Mouse (Mus musculus): ENCODE results near the gene Safb. TPM values are rescaled to one million over a fixed set of nuclear protein-coding genes. Genes with fewer than 3 reads are reported as not detected.

Gene Safb
- polyA plus RNA-seq (2015; fragmentation: Illumina TruSeq; extraction: RNeasy Lipid Tissue Mini Kit (QIAGEN cat#74804); ENCODE audit: insufficient read depth, low replicate concordance), result 93.0 TPM

DNA sequence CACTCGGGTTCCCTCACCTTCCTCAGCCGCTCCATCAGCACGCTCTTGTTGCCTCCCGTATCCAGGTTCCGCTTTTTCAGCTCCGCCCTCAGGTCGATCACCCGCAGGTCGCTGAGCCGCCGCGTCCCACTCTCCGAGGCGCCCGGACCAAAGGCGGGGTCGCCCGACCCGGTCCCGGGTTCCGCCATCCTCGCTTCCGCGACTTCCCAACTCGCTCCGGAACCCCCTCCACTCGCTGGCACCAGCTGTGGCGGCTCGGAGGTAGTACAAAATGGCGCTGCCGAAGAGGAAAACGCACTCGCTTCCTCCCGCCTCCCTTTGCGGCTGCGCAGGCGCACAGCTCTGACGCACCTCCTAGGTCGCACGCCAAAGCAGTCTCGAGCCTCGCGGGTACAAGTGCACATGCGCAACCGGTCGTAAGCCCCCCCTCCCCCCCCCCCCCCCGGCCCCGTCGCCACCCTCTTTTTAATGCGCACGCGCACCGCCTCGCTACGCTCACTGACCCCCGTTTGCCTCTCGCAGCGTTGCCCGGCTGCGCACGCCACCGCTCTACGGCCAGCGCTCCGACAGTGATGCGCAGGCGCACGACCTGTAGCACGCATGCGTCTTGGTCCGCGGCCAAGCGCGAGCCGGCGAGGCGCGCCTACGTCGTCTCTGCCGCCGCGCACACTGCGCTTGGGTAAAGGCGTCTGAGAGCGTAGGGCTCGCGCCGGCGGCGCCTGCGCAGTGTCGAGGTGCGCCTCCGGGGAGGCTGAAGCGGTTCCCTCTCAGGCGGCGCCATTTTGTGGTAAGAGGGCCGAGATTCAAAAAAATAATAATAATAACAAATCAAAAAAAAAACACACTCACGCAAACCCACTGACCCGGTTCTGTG is at the start of gene Safb, which contains the start of gene Safb2:
Safb (plus strand) TSS at position 569 of the 874 bp plus-strand sequence.
Safb2 (minus strand) TSS at position 329 of the 874 bp plus-strand sequence.

DNA sequence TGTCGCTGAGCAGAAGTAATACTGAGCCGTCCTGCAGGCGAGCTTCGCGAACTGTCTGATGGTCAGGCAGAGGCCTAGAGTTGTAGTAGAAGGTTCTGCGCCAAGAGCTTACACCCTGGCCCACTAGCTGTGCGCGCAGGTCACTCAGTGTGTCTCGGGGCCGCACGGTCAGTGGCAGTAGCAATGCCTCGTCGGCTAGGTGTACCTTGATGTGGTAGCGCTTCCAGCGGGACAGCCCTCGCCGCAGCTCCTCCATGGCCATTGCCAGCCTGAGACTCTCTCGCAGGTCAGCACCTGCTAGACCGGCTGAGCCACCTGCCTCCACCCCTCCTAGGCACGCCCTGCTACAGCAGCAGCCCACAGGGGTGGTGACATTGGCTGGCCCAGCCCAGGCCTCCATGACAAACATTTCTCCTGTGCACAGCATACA is 30.5 kb upstream of the Safb start, which contains the start of gene Gm20219:
Gm20219 (minus strand) TSS at position 266 of the 430 bp plus-strand sequence.

DNA sequence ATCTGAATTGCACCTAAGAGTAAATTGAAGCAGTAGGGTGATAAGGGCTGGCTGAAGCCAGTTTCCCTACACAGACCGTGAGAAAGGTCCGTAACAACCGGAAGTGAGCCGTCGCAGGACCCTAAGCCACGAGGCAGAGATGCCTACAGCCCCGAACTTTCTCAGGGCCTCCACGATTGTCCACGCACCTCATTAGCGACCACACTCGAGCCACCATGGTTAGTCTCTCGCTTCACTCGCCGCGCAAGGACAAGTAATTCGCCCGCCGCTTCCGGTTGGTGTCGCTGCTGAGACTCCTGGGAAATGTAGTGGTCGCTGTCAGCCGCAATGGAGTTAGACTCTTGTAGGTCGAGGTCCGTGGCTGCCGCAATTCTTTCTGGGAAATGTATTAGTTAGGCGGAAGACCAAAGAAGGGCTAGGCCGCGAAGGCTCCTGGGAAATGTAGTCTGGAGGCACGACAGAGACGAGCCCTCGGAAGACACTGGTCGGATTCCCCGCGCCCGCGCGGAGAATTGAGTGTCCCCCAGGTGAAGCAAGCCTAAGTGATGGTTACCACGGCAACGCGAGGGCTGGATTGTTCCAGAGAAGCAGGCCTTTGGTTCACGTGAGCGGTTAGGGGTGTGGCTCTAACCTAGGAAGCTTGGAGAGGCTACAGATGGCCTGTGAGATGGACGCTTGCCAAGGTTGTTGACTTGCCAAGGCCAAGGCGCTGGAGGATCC is 25.0 kb downstream of the Safb start, which contains the start of gene 2410015M20Rik:
2410015M20Rik (minus strand) TSS at position 320 of the 720 bp plus-strand sequence.

DNA sequence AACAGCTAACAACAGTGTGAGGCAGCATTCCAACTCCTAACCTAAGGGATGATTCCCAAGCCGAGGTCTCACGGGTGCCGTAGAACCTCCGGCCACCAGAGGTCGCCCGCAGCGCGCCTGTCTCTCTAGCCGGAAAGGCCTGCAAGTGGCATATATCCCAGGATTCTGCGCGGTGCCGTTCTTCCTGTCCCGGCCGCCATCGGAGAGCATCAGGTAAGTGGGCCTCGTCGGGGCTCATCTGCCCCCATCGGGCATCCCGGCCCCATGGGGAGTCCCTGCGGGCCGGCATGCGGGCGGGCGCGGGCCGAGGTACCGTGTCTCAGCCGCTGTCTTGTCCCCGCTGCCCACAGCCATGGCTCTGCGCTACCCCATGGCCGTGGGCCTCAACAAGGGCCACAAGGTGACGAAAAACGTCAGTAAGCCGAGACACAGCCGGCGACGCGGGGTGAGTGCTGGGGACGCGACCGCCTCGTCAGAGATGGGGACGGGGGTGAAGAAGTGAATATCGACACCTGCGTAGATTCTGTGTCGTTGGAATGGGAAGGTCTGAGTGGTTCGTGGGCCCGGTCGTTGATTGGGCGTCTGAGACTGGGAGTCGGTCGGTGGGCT is 28.7 kb downstream of the Safb start, which contains the start of gene Rpl36:
Rpl36 (plus strand) TSS at position 181 of the 609 bp plus-strand sequence.

DNA sequence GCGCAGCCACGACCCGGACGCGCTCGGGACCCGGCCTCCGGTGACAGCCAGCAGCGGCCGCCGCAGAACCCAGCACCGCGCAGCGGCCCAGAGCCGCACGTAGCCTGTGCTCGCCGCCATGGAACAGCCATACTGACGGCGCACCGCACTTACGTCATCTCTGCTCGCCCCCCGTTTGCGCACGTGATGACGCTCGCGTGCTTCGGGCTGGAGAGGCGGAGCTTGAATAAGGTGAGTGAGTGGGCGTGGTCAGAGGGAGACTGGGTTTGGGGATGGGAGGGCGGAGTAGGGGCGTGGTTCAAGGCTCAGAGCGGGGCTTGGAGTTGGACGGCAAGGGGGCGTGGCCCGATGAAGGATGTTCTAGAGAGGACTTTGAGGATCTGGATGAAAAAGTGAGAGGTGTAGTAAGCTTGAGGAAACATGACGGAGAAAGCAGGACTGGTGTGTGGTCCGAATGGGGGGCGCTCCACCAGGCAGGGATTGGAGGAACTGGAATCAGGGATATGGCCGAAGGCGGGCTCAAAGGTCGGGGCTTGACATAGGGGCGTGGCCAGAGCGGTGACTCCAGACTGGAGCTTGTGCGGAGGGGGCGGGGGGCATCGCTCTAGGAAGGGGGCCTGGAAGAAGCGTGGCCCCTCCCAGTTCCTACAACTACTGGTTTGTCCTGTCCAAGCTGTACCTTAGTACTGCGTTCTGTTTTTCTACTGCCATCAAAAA is 42.3 kb downstream of the Safb start, which contains the start of gene Lonp1:
Lonp1 (minus strand) TSS at position 134 of the 717 bp plus-strand sequence.

DNA sequence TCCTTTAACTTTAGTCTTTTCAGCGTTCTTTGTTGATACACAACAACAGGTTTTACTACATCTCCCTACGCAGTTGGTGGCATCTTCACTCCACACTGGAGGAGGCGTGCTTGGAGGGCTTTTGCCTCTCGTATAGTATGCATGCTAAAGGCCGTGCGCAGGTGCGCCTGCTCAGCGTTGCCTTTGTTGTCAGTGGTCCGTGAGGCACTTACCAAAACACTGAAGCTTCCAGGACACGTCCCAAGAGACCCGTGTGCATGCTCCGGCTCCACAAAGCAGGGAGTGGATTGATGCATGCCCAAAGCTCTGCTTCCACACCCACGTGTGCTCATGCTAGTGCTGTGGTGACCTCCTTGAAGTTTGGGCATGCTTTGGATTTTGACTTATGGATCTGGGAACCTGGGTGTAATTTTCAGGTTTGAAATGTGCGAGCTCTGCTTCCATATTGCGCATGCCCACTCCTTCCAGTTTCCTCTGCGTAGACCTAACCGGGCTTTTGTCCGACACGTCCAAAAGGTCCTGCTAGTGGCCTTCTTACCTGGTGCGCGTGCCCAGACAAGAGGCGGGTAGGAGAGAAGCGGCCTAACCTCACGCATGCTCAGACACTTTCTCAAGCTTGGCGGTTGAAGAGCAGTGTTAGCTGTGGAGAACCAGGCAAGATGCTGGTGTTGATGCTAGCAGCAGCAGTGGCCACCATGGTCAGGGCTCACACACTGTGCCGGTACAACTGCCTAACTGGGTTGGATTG is 43.1 kb downstream of the Safb start, which contains the start of gene Catsperd:
Catsperd (plus strand) TSS at position 614 of the 748 bp plus-strand sequence.

Other genes with a start within 250 kb of the Safb start
- 10.3 TPM for gene Ptprs, start 108.3 kb upstream of the Safb start, polyA plus RNA-seq (2015; fragmentation: Illumina TruSeq; extraction: RNeasy Lipid Tissue Mini Kit (QIAGEN cat#74804); ENCODE audit: insufficient read depth, low replicate concordance)
- gene Znrf4, start 72.4 kb upstream of the Safb start, polyA plus RNA-seq (2015; fragmentation: Illumina TruSeq; extraction: RNeasy Lipid Tissue Mini Kit (QIAGEN cat#74804); ENCODE audit: insufficient read depth, low replicate concordance), result not detected
- 3.7 TPM for gene Gm20219, start 30.4 kb upstream of the Safb start, polyA plus RNA-seq (2015; fragmentation: Illumina TruSeq; extraction: RNeasy Lipid Tissue Mini Kit (QIAGEN cat#74804); ENCODE audit: insufficient read depth, low replicate concordance)
- 210 TPM for gene Safb2, start 240 bp upstream of the Safb start, polyA plus RNA-seq (2015; fragmentation: Illumina TruSeq; extraction: RNeasy Lipid Tissue Mini Kit (QIAGEN cat#74804); ENCODE audit: insufficient read depth, low replicate concordance)
- gene 2410015M20Rik, start 24.9 kb downstream of the Safb start, polyA plus RNA-seq (2015; fragmentation: Illumina TruSeq; extraction: RNeasy Lipid Tissue Mini Kit (QIAGEN cat#74804); ENCODE audit: insufficient read depth, low replicate concordance), result 76.3 TPM
- gene Rpl36, start 28.6 kb downstream of the Safb start, polyA plus RNA-seq (2015; fragmentation: Illumina TruSeq; extraction: RNeasy Lipid Tissue Mini Kit (QIAGEN cat#74804); ENCODE audit: insufficient read depth, low replicate concordance), result 36.7 TPM
- gene Lonp1, start 42.1 kb downstream of the Safb start, polyA plus RNA-seq (2015; fragmentation: Illumina TruSeq; extraction: RNeasy Lipid Tissue Mini Kit (QIAGEN cat#74804); ENCODE audit: insufficient read depth, low replicate concordance), result 20.3 TPM
- 0.35 TPM for gene Catsperd, start 43.3 kb downstream of the Safb start, polyA plus RNA-seq (2015; fragmentation: Illumina TruSeq; extraction: RNeasy Lipid Tissue Mini Kit (QIAGEN cat#74804); ENCODE audit: insufficient read depth, low replicate concordance)
- gene Ranbp3, start 88.5 kb downstream of the Safb start, polyA plus RNA-seq (2015; fragmentation: Illumina TruSeq; extraction: RNeasy Lipid Tissue Mini Kit (QIAGEN cat#74804); ENCODE audit: insufficient read depth, low replicate concordance), result 25.8 TPM
- 12.6 TPM for gene Ndufa11, start 132.9 kb downstream of the Safb start, polyA plus RNA-seq (2015; fragmentation: Illumina TruSeq; extraction: RNeasy Lipid Tissue Mini Kit (QIAGEN cat#74804); ENCODE audit: insufficient read depth, low replicate concordance)
- 17.4 TPM for gene Vmac, start 133.2 kb downstream of the Safb start, polyA plus RNA-seq (2015; fragmentation: Illumina TruSeq; extraction: RNeasy Lipid Tissue Mini Kit (QIAGEN cat#74804); ENCODE audit: insufficient read depth, low replicate concordance)
- not detected for gene Nrtn, start 172.7 kb downstream of the Safb start, polyA plus RNA-seq (2015; fragmentation: Illumina TruSeq; extraction: RNeasy Lipid Tissue Mini Kit (QIAGEN cat#74804); ENCODE audit: insufficient read depth, low replicate concordance)
- 8.4 TPM for gene Dus3l, start 179.9 kb downstream of the Safb start, polyA plus RNA-seq (2015; fragmentation: Illumina TruSeq; extraction: RNeasy Lipid Tissue Mini Kit (QIAGEN cat#74804); ENCODE audit: insufficient read depth, low replicate concordance)
- 0.18 TPM for gene Prr22, start 185.4 kb downstream of the Safb start, polyA plus RNA-seq (2015; fragmentation: Illumina TruSeq; extraction: RNeasy Lipid Tissue Mini Kit (QIAGEN cat#74804); ENCODE audit: insufficient read depth, low replicate concordance)
- gene Rfx2, start 246.2 kb downstream of the Safb start, polyA plus RNA-seq (2015; fragmentation: Illumina TruSeq; extraction: RNeasy Lipid Tissue Mini Kit (QIAGEN cat#74804); ENCODE audit: insufficient read depth, low replicate concordance), result 1.8 TPM

Data from spleen, adult 10 weeks (tissue).